ENCODE assay signal across 21 mouse cellular contexts in genomic region chr4:134342213-134342779, GRCm38 (mm10). TPM values are rescaled to one million over a fixed set of nuclear protein-coding genes. Genes with fewer than 3 reads are reported as not detected.
DNase-seq lines count a peak whose midpoint lies in the region; ATAC-seq and TF ChIP-seq lines count a peak whose summit lies in the region.
"Had no signal": no experiment of that assay in that cellular context is flagged by ENCODE, and none has a peak within 500 bp of the region (broad histone marks: within the 10 kb centered on the region; RNA-seq: fewer than 3 reads in every experiment).

No protein-coding gene starts in this region.

- H3K4me1 ChIP-seq in heart, embryonic 16.5 days (ENCODE audit: control insufficient read depth, insufficient read depth, low read length), result peaks cover 9% of the 10 kb centered on the region
- peaks cover 0 to 11% of the 10 kb centered on the region in 2 experiments; a peak in 2 of 4 replicates for H3K4me1 ChIP-seq in ES-E14 (ENCODE audit: control insufficient read depth in 2 of 2, insufficient read depth in 2 of 2, low read length in 2 of 2, poor library complexity in 1 of 2)
- H3K4me1 ChIP-seq in intestine, postnatal 0 days (replicated peaks; ENCODE audit: control insufficient read depth, insufficient read depth, low read length), result peaks cover 5% of the 10 kb centered on the region; the same call in 1 of the 2 replicates

- peaks cover 3% of the 10 kb centered on the region; the same call in 1 of the 2 replicates for H3K9me3 ChIP-seq in heart, embryonic 16.5 days (replicated peaks; ENCODE audit: control insufficient read depth, low read length)
- no peaks in the 10 kb centered on the region for H3K9me3 ChIP-seq in ES-E14 (ENCODE audit: control insufficient read depth, insufficient read depth, low read depth, low read length)
- H3K9me3 ChIP-seq in intestine, postnatal 0 days (ENCODE audit: control insufficient read depth), result no peaks in the 10 kb centered on the region
- H3K9me3 ChIP-seq: embryonic facial prominence, embryonic 12.5 days; kidney, embryonic 15.5 days; stomach, embryonic 15.5 days had no signal

- no peak for TF ChIP-seq CTCF in intestine, postnatal 0 days (IDR thresholded peaks at IDR 0.05; ENCODE audit: low read depth)

- H3K27me3 ChIP-seq in heart, embryonic 16.5 days (ENCODE audit: control insufficient read depth, insufficient read depth, low read length), result peaks cover 36% of the 10 kb centered on the region
- peaks cover 10% of the 10 kb centered on the region for H3K27me3 ChIP-seq in intestine, postnatal 0 days (replicated peaks; ENCODE audit: control insufficient read depth, insufficient read depth, low read length)

- no peak for DNase-seq in heart, postnatal 25 days (ENCODE audit: low spot score)
- DNase-seq in ES-E14 (ENCODE audit: low read depth, low spot score), result no peak
- no peak for DNase-seq in kidney, postnatal 36 days
- DNase-seq in lung, postnatal 36 days, result no peak
- DNase-seq: cerebellum, adult 9-11 months; layer of hippocampus, postnatal 36 days; left cerebral cortex, postnatal 4 days had no signal

- peak overlapping the region; percentile 37; the same call in 1 of the 2 replicates for H3K4me3 ChIP-seq in heart, embryonic 16.5 days (ENCODE audit: low read length)
- peak overlapping the region; percentile 1 to 73; a peak in 2 of 4 replicates for H3K4me3 ChIP-seq in ES-E14 (ENCODE audit: insufficient read depth in 1 of 2, low read depth in 1 of 2, low read length in 2 of 2, poor library complexity in 1 of 2, severe bottlenecking in 1 of 2)
- peak overlapping the region; percentile 37 for H3K4me3 ChIP-seq in intestine, postnatal 0 days (ENCODE audit: low read depth, low read length)

- 24% methylated on average over 11 of the region's 11 CpGs for WGBS in heart, embryonic 16.5 days
- 33% methylated on average over 11 of the region's 11 CpGs for WGBS in intestine, postnatal 0 days

- H3K36me3 ChIP-seq in heart, embryonic 16.5 days (ENCODE audit: control insufficient read depth, insufficient read depth), result no peaks in the 10 kb centered on the region
- H3K36me3 ChIP-seq in ES-E14 (ENCODE audit: control insufficient read depth, insufficient read depth, low read length, poor library complexity, severe bottlenecking), result peaks cover 3% of the 10 kb centered on the region; the same call in 1 of the 2 replicates
- no peaks in the 10 kb centered on the region for H3K36me3 ChIP-seq in intestine, postnatal 0 days (ENCODE audit: control insufficient read depth, insufficient read depth)
- H3K36me3 ChIP-seq: embryonic facial prominence, embryonic 12.5 days; kidney, embryonic 15.5 days; stomach, embryonic 15.5 days had no signal

- no peak overlapping the region for H3K27ac ChIP-seq in heart, embryonic 16.5 days (ENCODE audit: low read length)
- no peak overlapping the region; the same call in 1 of the 2 replicates for H3K27ac ChIP-seq in ES-E14 (ENCODE audit: insufficient read depth, low read depth, low read length, poor library complexity, severe bottlenecking)
- peak overlapping the region; percentile 90 for H3K27ac ChIP-seq in intestine, postnatal 0 days (ENCODE audit: low read depth, low read length)
- H3K27ac ChIP-seq: embryonic facial prominence, embryonic 12.5 days; hindbrain, postnatal 0 days; kidney, embryonic 15.5 days; liver, embryonic 14.5 days; stomach, embryonic 15.5 days had no signal

- no peak for ATAC-seq in heart, embryonic 16.5 days (replicated peaks; ENCODE audit: extremely low read depth, insufficient read depth, low FRiP score)
- peak; percentile 50 for ATAC-seq in common myeloid progenitor, adult 5-6 weeks (replicated peaks; ENCODE audit: low read depth, poor library complexity, severe bottlenecking)
- no peak for ATAC-seq in intestine, postnatal 0 days
- ATAC-seq: hindbrain, postnatal 0 days; lung, postnatal 0 days had no signal

- in situ Hi-C loops in ES-E14 (cut with MboI; ENCODE audit: low sequenced_read_pairs in 2 of 2, unreplicated experiment in 2 of 2), result no loop called here

- no peak overlapping the region for H3K9ac ChIP-seq in heart, embryonic 16.5 days (ENCODE audit: low read length)
- no peak overlapping the region; the same call in 1 of the 2 replicates for H3K9ac ChIP-seq in ES-E14 (ENCODE audit: insufficient read depth, low read depth, low read length, poor library complexity, severe bottlenecking)
- peak overlapping the region; percentile 50; the same call in 1 of the 2 replicates for H3K9ac ChIP-seq in intestine, postnatal 0 days (ENCODE audit: low read depth, low read length)
- H3K9ac ChIP-seq: liver, embryonic 14.5 days; stomach, embryonic 15.5 days had no signal

- intact Hi-C loops in heart, postnatal 25 days (cut with DNase I), result no loop called here

- H3K4me2 ChIP-seq in heart, embryonic 16.5 days (ENCODE audit: low read depth, low read length), result no peak overlapping the region
- peak overlapping the region; percentile 67 for H3K4me2 ChIP-seq in intestine, postnatal 0 days (replicated peaks; ENCODE audit: low read depth)

TF ChIP-seq in ES-E14, 5 proteins besides CTCF, POLR2A, EP300 and RAD21:
- TF ChIP-seq CHD2 (IDR thresholded peaks at IDR 0.05; ENCODE audit: low read depth, low read length), result no peak
- no peak for TF ChIP-seq HCFC1 (IDR thresholded peaks at IDR 0.05; ENCODE audit: borderline replicate concordance, insufficient read depth, low read length)
- no peak for TF ChIP-seq MAFK (IDR thresholded peaks at IDR 0.05; ENCODE audit: insufficient read depth, low read depth, low read length)
- no peak for TF ChIP-seq ZC3H11A (IDR thresholded peaks at IDR 0.05; ENCODE audit: borderline replicate concordance, low read depth, low read length)
- TF ChIP-seq ZNF384 (IDR thresholded peaks at IDR 0.05; ENCODE audit: low read depth, low read length), result no peak

RNA-seq across cellular contexts. Expression of gene Slc30a2, which starts 0.7 kb away (rescaled TPM):
- 0.21 and 0.42 TPM in 2 replicates for polyA plus RNA-seq in heart, embryonic 16.5 days (2015; fragmentation: Nextera tagmentation; extraction: Ambion mirVana)
- under 1 TPM; 0.31 to 0.36 TPM for total RNA-seq in heart, postnatal 25 days (2021)
- total RNA-seq in ES-E14 (2012; rRNA removed), result 23.5 and 24.3 TPM in 2 replicates
- total RNA-seq in common myeloid progenitor, adult 5-6 weeks (2017), result not detected in 2 replicates
- 15.4 and 39.1 TPM in 2 replicates for polyA plus RNA-seq in intestine, postnatal 0 days (2015; fragmentation: Nextera tagmentation; extraction: Ambion mirVana)
- total RNA-seq: hindbrain, postnatal 0 days; layer of hippocampus, postnatal 36 days; left cerebral cortex, postnatal 4 days; megakaryocyte-erythroid progenitor cell, adult 5-6 weeks; monocyte, adult 5-6 weeks had no signal
- polyA plus RNA-seq: C2C12; forebrain, embryonic 11.5 days had no signal

RNA-seq across cellular contexts. Expression of gene Trim63, which starts 27.4 kb away (rescaled TPM):
- polyA plus RNA-seq in heart, embryonic 16.5 days (2015; fragmentation: Nextera tagmentation; extraction: Ambion mirVana), result 175 and 177 TPM in 2 replicates
- total RNA-seq in heart, postnatal 25 days (2021), result 100 to 1,000 TPM; 215 to 229 TPM
- total RNA-seq in ES-E14 (2012; rRNA removed), result 3.5 and 4.3 TPM in 2 replicates
- not detected in 2 replicates for total RNA-seq in common myeloid progenitor, adult 5-6 weeks (2017)
- 1.4 and 1.7 TPM in 2 replicates for polyA plus RNA-seq in intestine, postnatal 0 days (2015; fragmentation: Nextera tagmentation; extraction: Ambion mirVana)
- total RNA-seq: adrenal gland, postnatal 36 days; layer of hippocampus, postnatal 36 days; megakaryocyte-erythroid progenitor cell, adult 5-6 weeks; monocyte, adult 5-6 weeks had no signal

RNA-seq across cellular contexts. Expression of gene Extl1, which starts 41.4 kb away (rescaled TPM):
- polyA plus RNA-seq in heart, embryonic 16.5 days (2015; fragmentation: Nextera tagmentation; extraction: Ambion mirVana), result 2.6 and 2.8 TPM in 2 replicates
- 10 to 100 TPM; 18.0 to 19.4 TPM for total RNA-seq in heart, postnatal 25 days (2021)
- 4.2 and 7.3 TPM in 2 replicates for total RNA-seq in ES-E14 (2012; rRNA removed)
- not detected in 2 replicates for total RNA-seq in common myeloid progenitor, adult 5-6 weeks (2017)
- polyA plus RNA-seq in intestine, postnatal 0 days (2015; fragmentation: Nextera tagmentation; extraction: Ambion mirVana), result 1.0 and 1.2 TPM in 2 replicates
- total RNA-seq: megakaryocyte-erythroid progenitor cell, adult 5-6 weeks; monocyte, adult 5-6 weeks had no signal

RNA-seq across cellular contexts. Expression of gene Pafah2, which starts 53.8 kb away (rescaled TPM):
- polyA plus RNA-seq in heart, embryonic 16.5 days (2015; fragmentation: Nextera tagmentation; extraction: Ambion mirVana), result 9.6 and 10.5 TPM in 2 replicates
- 1 to 10 TPM; 7.6 to 9.2 TPM for total RNA-seq in heart, postnatal 25 days (2021)
- total RNA-seq in ES-E14 (2012; rRNA removed), result 15.8 and 18.4 TPM in 2 replicates
- total RNA-seq in common myeloid progenitor, adult 5-6 weeks (2017), result 16.4 and 18.4 TPM in 2 replicates
- polyA plus RNA-seq in intestine, postnatal 0 days (2015; fragmentation: Nextera tagmentation; extraction: Ambion mirVana), result 39.8 and 49.2 TPM in 2 replicates

RNA-seq across cellular contexts. Expression of gene Pdik1l, which starts 54.6 kb away (rescaled TPM):
- polyA plus RNA-seq in heart, embryonic 16.5 days (2015; fragmentation: Nextera tagmentation; extraction: Ambion mirVana), result 13.0 and 13.9 TPM in 2 replicates
- total RNA-seq in heart, postnatal 25 days (2021), result 1 to 10 TPM; 5.8 to 8.4 TPM
- 12.6 and 13.2 TPM in 2 replicates for total RNA-seq in ES-E14 (2012; rRNA removed)
- total RNA-seq in common myeloid progenitor, adult 5-6 weeks (2017), result 27.9 and 36.1 TPM in 2 replicates
- 9.2 and 9.6 TPM in 2 replicates for polyA plus RNA-seq in intestine, postnatal 0 days (2015; fragmentation: Nextera tagmentation; extraction: Ambion mirVana)

Comparison
In these comparisons a context has a peak if more than half of its experiments do, and no peak if none do; other contexts are left out.
1. RNA of gene Slc30a2, which starts 0.7 kb away (total RNA-seq): 23.5 to 24.3 TPM in ES-E14; 0.31 to 0.36 TPM in heart, postnatal 25 days and not detected in common myeloid progenitor, adult 5-6 weeks; every median in the first group is over 10 times any median in the second.
2. RNA of gene Trim63, which starts 27.4 kb away (total RNA-seq): 215 to 229 TPM in heart, postnatal 25 days; 3.5 to 4.3 TPM in ES-E14 and not detected in common myeloid progenitor, adult 5-6 weeks; every median in the first group is over 10 times any median in the second.
3. Peak in every context shown above with its lines, with median percentiles within 50 percentile points of each other: H3K4me3 ChIP-seq.